Mouse (Mus musculus): ENCODE data around the gene Nkx6-2.

The Nkx6-2 gene

GRCm38 (mm10) chr7:139551519-139551918 is 31.1 kb downstream of the Nkx6-2 start:
- no peaks in the 10 kb centered on the region for H3K36me3 ChIP-seq (ENCODE audit: control insufficient read depth, insufficient read depth, low read length, poor library complexity, severe bottlenecking)
- no peaks in the 10 kb centered on the region for H3K27me3 ChIP-seq (ENCODE audit: control insufficient read depth, insufficient read depth, low read length, poor library complexity, severe bottlenecking)
- DNase-seq (ENCODE audit: low read depth, low spot score) = no peak

- DNase-seq (ENCODE audit: low read depth, low spot score) = no peak
- Histone ChIP-seq H3K27me3 (ENCODE audit: control insufficient read depth, insufficient read depth, low read length, poor library complexity, severe bottlenecking) (no peaks in the 10 kb centered on the region), H3K36me3 (ENCODE audit: control insufficient read depth, insufficient read depth, low read length, poor library complexity, severe bottlenecking) (no peaks in the 10 kb centered on the region)
Measured at GRCm38 (mm10) chr7:139550086-139550783, 32.4 kb downstream of the Nkx6-2 start.

DNA sequence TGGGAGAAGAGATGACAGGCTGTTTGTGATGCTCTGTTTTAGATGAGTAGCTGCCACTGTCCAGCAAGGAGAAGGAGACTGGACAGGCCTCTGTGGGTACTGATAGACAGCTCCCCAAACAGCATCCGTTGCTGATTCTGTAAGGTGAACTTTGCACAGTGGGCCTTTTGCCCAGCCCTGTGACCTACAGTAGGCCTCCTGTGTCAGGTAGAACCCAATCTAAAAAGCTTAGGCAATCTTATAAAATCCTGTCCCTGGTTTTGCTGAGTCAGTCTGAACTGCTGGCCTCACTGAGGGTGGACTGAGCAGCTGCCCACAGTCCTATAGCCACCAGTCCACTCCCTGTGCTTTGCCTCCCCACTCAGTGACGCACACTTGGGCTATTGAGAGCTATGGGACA is 35.3 kb downstream of the Nkx6-2 start:
- Histone ChIP-seq H3K27me3 (ENCODE audit: control insufficient read depth, insufficient read depth, low read length, poor library complexity, severe bottlenecking) (no peaks in the 10 kb centered on the region), H3K36me3 (ENCODE audit: control insufficient read depth, insufficient read depth, low read length, poor library complexity, severe bottlenecking) (no peaks in the 10 kb centered on the region)
- no peak for DNase-seq (ENCODE audit: low read depth, low spot score)

DNA sequence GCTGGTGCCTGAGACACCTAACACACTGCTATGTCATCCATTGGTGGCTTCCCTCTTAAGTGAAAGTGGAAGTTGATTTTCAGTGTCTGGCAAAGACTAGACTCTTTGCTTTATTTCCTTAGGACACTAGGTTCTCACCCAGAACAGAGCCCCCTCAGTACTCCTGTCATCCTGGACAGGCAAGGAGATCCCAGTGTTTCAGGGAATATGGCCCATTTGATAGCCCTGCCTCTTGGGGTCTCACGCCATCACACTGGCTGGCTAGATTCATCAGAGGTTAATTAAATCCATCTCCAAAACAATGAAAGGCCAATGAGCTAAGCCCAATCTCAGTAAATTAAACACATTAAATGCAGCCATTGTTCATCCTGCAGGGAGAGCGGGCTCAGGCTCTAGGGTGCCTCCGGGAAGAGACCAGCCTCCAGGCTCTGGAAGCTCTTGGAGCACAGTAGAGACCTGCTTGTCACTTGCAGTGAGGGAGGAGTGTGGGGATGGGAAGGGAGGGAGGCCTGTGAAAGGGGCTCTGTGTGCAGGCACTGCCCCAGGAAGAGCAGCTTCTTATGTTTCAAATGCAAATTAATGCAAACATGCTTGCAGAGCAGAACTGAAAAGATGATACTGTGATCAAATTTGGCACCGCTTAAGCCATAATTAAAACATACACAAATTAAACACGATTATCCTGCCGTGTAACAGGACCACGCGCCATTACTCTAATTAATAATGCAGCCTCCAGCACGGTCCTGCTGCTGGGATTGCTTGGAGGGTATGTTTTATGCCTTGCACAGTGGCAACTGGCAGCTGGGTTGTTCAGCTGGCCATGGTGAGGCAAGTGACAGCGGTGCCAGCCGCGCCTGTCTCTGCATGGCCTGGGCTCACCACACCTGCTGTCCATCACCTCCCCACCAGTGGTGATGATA is 37.6 kb downstream of the Nkx6-2 start:
- no peak for DNase-seq (ENCODE audit: low read depth, low spot score)
- Histone ChIP-seq H3K27me3 (ENCODE audit: control insufficient read depth, insufficient read depth, low read length, poor library complexity, severe bottlenecking) (no peaks in the 10 kb centered on the region), H3K36me3 (ENCODE audit: control insufficient read depth, insufficient read depth, low read length, poor library complexity, severe bottlenecking) (no peaks in the 10 kb centered on the region; the same call in 1 of the 2 replicates)

- H3K36me3 ChIP-seq (ENCODE audit: control insufficient read depth, insufficient read depth, low read length, poor library complexity, severe bottlenecking) = no peaks in the 10 kb centered on the region; the same call in none of the 2 replicates
- no peak for DNase-seq (ENCODE audit: low read depth, low spot score)
- H3K27me3 ChIP-seq (ENCODE audit: control insufficient read depth, insufficient read depth, low read length, poor library complexity, severe bottlenecking) = no peaks in the 10 kb centered on the region
Measured at GRCm38 (mm10) chr7:139541422-139541821, 41.2 kb downstream of the Nkx6-2 start.

- H3K27me3 ChIP-seq (ENCODE audit: control insufficient read depth, insufficient read depth, low read length, poor library complexity, severe bottlenecking) = no peaks in the 10 kb centered on the region
- H3K36me3 ChIP-seq (ENCODE audit: control insufficient read depth, insufficient read depth, low read length, poor library complexity, severe bottlenecking) = no peaks in the 10 kb centered on the region; the same call in none of the 2 replicates
- DNase-seq (ENCODE audit: low read depth, low spot score) = no peak
Measured at GRCm38 (mm10) chr7:139540601-139541000, 42.0 kb downstream of the Nkx6-2 start.

- Histone ChIP-seq H3K36me3 (ENCODE audit: control insufficient read depth, insufficient read depth, low read length, poor library complexity, severe bottlenecking) (no peaks in the 10 kb centered on the region; the same call in none of the 2 replicates), H3K27me3 (ENCODE audit: control insufficient read depth, insufficient read depth, low read length, poor library complexity, severe bottlenecking) (no peaks in the 10 kb centered on the region)
- no peak for DNase-seq (ENCODE audit: low read depth, low spot score)
Measured at GRCm38 (mm10) chr7:139538541-139538940, 44.1 kb downstream of the Nkx6-2 start.

GRCm38 (mm10) chr7:139537831-139538230 is 44.8 kb downstream of the Nkx6-2 start:
- DNase-seq (ENCODE audit: low read depth, low spot score) = no peak
- H3K27me3 ChIP-seq (ENCODE audit: control insufficient read depth, insufficient read depth, low read length, poor library complexity, severe bottlenecking) = no peaks in the 10 kb centered on the region

GRCm38 (mm10) chr7:139536831-139537230 is 45.8 kb downstream of the Nkx6-2 start:
- Histone ChIP-seq H3K27me3 (ENCODE audit: control insufficient read depth, insufficient read depth, low read length, poor library complexity, severe bottlenecking) (no peaks in the 10 kb centered on the region), H3K36me3 (ENCODE audit: control insufficient read depth, insufficient read depth, low read length, poor library complexity, severe bottlenecking) (no peaks in the 10 kb centered on the region; the same call in none of the 2 replicates)
- DNase-seq (ENCODE audit: low read depth, low spot score) = no peak

More at GRCm38 (mm10) chr7:139537831-139538230, 44.8 kb downstream of the Nkx6-2 start:
- no peaks in the 10 kb centered on the region; the same call in none of the 2 replicates for H3K36me3 ChIP-seq (ENCODE audit: control insufficient read depth, insufficient read depth, low read length, poor library complexity, severe bottlenecking)

DNA sequence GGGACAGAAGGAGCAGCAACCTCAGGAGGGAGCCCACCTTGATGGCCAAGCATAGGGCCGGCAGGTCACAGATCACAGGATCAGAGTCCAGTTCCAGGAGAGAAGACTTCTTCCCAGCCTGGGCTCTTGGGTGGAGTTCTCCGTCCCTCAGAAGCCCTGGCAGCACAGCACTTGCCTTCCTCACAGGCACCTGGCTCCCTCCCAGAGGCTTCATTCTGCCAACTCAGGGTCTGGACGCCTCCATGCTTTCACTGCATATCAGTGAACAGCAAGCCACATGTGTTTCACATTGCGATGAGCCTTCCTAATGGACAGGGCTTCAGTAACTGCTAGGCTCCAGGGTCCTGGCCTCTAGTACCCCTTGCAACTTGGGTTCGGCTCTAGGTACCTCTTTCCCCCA is 46.3 kb downstream of the Nkx6-2 start:
- no peaks in the 10 kb centered on the region for H3K27me3 ChIP-seq (ENCODE audit: control insufficient read depth, insufficient read depth, low read length, poor library complexity, severe bottlenecking)
- no peak for DNase-seq (ENCODE audit: low read depth, low spot score)
- H3K36me3 ChIP-seq (ENCODE audit: control insufficient read depth, insufficient read depth, low read length, poor library complexity, severe bottlenecking) = no peaks in the 10 kb centered on the region; the same call in none of the 2 replicates

DNA sequence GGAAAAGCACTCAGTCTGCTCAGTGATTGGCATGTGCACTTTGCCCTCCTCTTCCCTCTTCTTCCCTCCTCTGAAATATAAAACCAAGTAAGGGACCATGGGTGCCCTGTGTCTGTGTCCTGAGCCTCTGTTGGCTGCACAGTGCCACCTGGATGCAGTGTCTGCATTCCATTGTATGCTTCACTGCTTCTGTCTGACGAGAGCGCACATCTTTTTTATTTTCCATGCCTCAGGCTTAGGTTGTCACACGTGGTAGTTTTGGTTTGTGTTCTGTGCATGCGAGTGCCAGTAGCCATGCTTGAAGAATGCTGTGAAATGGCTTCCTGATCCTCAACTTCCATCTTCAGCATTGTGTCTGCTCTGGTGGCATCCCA is 51.2 kb downstream of the Nkx6-2 start:
- Histone ChIP-seq H3K36me3 (ENCODE audit: control insufficient read depth, insufficient read depth, low read length, poor library complexity, severe bottlenecking) (no peaks in the 10 kb centered on the region), H3K27me3 (ENCODE audit: control insufficient read depth, insufficient read depth, low read length, poor library complexity, severe bottlenecking) (no peaks in the 10 kb centered on the region)
- DNase-seq (ENCODE audit: low read depth, low spot score) = no peak

GRCm38 (mm10) chr7:139530591-139531427 is 51.8 kb downstream of the Nkx6-2 start:
- Histone ChIP-seq H3K27me3 (ENCODE audit: control insufficient read depth, insufficient read depth, low read length, poor library complexity, severe bottlenecking) (no peaks in the 10 kb centered on the region), H3K36me3 (ENCODE audit: control insufficient read depth, insufficient read depth, low read length, poor library complexity, severe bottlenecking) (no peaks in the 10 kb centered on the region)

More at GRCm38 (mm10) chr7:139530591-139531427, 51.8 kb downstream of the Nkx6-2 start:
- DNase-seq (ENCODE audit: low read depth, low spot score) = no peak

Measured in splenic B cell, adult 2 months (primary cell).